Mouse (Mus musculus) liver, embryonic 14.5 days (tissue): ENCODE results near the gene Cd3g.

Source experiments
- CTCF ChIP-seq: IDR thresholded peaks from 2 replicates; pipeline ENCODE4 v1.5.1; 2016; ENCODE audit warnings: antibody characterized with exemption, low read depth, control low read depth
- EP300 ChIP-seq: IDR thresholded peaks from 2 replicates; pipeline ENCODE4 v1.6.1; 2016; ENCODE audit warnings: antibody characterized with exemption, low read depth

GRCm38 (mm10) chr9:44992271-44992670 lies 12.0 kb upstream of the Cd3g start:
- TF ChIP-seq CTCF (no peak), EP300 (no peak)
